Mouse (Mus musculus) bone marrow, adult 2 months (tissue): ENCODE results near the gene Sptan1.

Experiments used
- CTCF ChIP-seq: fragments of 200-500 bp; IDR thresholded peaks from 2 replicates; pipeline ENCODE4 v1.5.1; 2011; ENCODE audit warnings: low read length, control low read depth; ENCODE audit not compliant: control insufficient read depth, insufficient read depth
- POLR2A ChIP-seq: fragments of 200-500 bp; IDR thresholded peaks from 2 replicates; pipeline ENCODE4 v1.6.1; 2011; ENCODE audit warnings: low read depth, mild to moderate bottlenecking, control low read depth, low read length, borderline replicate concordance; ENCODE audit not compliant: control insufficient read depth

GRCm38 (mm10) chr2:29964354-29965249, 758 bp upstream of the Sptan1 start:
- no peak for TF ChIP-seq POLR2A
- TF ChIP-seq CTCF: no peak
